In genomic region chr1:155140076-155140475, GRCm38 (mm10) we compare ENCODE assay signal across 8 mouse cellular contexts. TPM values are rescaled to one million over a fixed set of nuclear protein-coding genes. Genes with fewer than 3 reads are reported as not detected.
DNase-seq lines count a peak whose midpoint lies in the region; ATAC-seq and TF ChIP-seq lines count a peak whose summit lies in the region.

No protein-coding gene starts in this region.

- intact Hi-C loops in gastrocnemius, adult 2 months (cut with DNase I): loop anchor here (1.0 to 5.0 kb wide), 3 partner anchors 43 to 91 kb away; partner anchors contain the start of gene Ier5

- no peaks in the 10 kb centered on the region for H3K36me3 ChIP-seq in forebrain, postnatal 0 days (ENCODE audit: insufficient read depth)
- H3K36me3 ChIP-seq in forebrain, embryonic 15.5 days: no peaks in the 10 kb centered on the region
- H3K36me3 ChIP-seq in thymus, adult 2 months (ENCODE audit: control insufficient read depth, insufficient read depth, low read length): peaks cover 26% of the 10 kb centered on the region

- H3K4me1 ChIP-seq in forebrain, postnatal 0 days (ENCODE audit: insufficient read depth): no peaks in the 10 kb centered on the region
- no peaks in the 10 kb centered on the region for H3K4me1 ChIP-seq in forebrain, embryonic 15.5 days
- peaks cover 6% of the 10 kb centered on the region for H3K4me1 ChIP-seq in thymus, adult 2 months (replicated peaks; ENCODE audit: control insufficient read depth, insufficient read depth, low read length)

- peak; percentile 37 for TF ChIP-seq CTCF in forebrain, postnatal 0 days (IDR thresholded peaks at IDR 0.05; ENCODE audit: low read depth)
- peak; percentile 77 for TF ChIP-seq CTCF in gastrocnemius, adult 2 months (IDR thresholded peaks at IDR 0.05)
- no peak for TF ChIP-seq CTCF in thymus, adult 2 months (IDR thresholded peaks at IDR 0.05; ENCODE audit: borderline replicate concordance, control insufficient read depth, extremely low read depth, insufficient read depth, low read length, poor library complexity)

- no peak for ATAC-seq in forebrain, postnatal 0 days
- ATAC-seq in forebrain, embryonic 15.5 days (replicated peaks): no peak
- ATAC-seq in CD4-positive, CD25-positive, alpha-beta regulatory T cell, adult 4 months: peak; percentile 97
- peak; percentile 94 for ATAC-seq in megakaryocyte-erythroid progenitor cell, adult 5-6 weeks (replicated peaks; ENCODE audit: low FRiP score, low TSS enrichment, poor library complexity, severe bottlenecking)

- no peak overlapping the region for H3K4me3 ChIP-seq in forebrain, postnatal 0 days (ENCODE audit: low read depth, low read length)
- no peak overlapping the region for H3K4me3 ChIP-seq in forebrain, embryonic 15.5 days
- no peak overlapping the region for H3K4me3 ChIP-seq in gastrocnemius, adult 2 months
- H3K4me3 ChIP-seq in thymus, adult 2 months (ENCODE audit: control insufficient read depth, insufficient read depth, low read length): no peak overlapping the region

- DNase-seq in forebrain, postnatal 0 days: no peak
- peak; percentile 51 for DNase-seq in c-Kit-negative CD71-positive TER-119-positive erythroid progenitor cells, embryonic 14.5 days (ENCODE audit: low read depth, low spot score)
- DNase-seq in gastrocnemius, adult 2 months: peak; percentile 67
- peak; percentile 30 to 79 for DNase-seq in layer of hippocampus, adult 18-20 months (ENCODE audit: low spot score in 2 of 2)
- DNase-seq in thymus, adult 2 months: peak; percentile 82

- TF ChIP-seq POLR2A in thymus, adult 2 months (IDR thresholded peaks at IDR 0.05; ENCODE audit: control insufficient read depth, extremely low read depth, insufficient read depth, low read length, poor library complexity): no peak

- no peaks in the 10 kb centered on the region for H3K9me3 ChIP-seq in forebrain, postnatal 0 days (ENCODE audit: low read length)
- no peaks in the 10 kb centered on the region for H3K9me3 ChIP-seq in forebrain, embryonic 15.5 days

- H3K9ac ChIP-seq in forebrain, postnatal 0 days: no peak overlapping the region
- H3K9ac ChIP-seq in forebrain, embryonic 15.5 days (replicated peaks): no peak overlapping the region

- H3K27me3 ChIP-seq in forebrain, postnatal 0 days (ENCODE audit: insufficient read depth, low read length): no peaks in the 10 kb centered on the region
- no peaks in the 10 kb centered on the region for H3K27me3 ChIP-seq in forebrain, embryonic 15.5 days
- H3K27me3 ChIP-seq in thymus, adult 2 months (ENCODE audit: control insufficient read depth, insufficient read depth, low read length): no peaks in the 10 kb centered on the region

- no peak overlapping the region for H3K27ac ChIP-seq in forebrain, postnatal 0 days (ENCODE audit: low read depth, low read length)
- no peak overlapping the region for H3K27ac ChIP-seq in forebrain, embryonic 15.5 days (replicated peaks)
- no peak overlapping the region for H3K27ac ChIP-seq in gastrocnemius, adult 2 months
- no peak overlapping the region for H3K27ac ChIP-seq in thymus, adult 2 months (ENCODE audit: control insufficient read depth, insufficient read depth, low read length)

- H3K4me2 ChIP-seq in forebrain, postnatal 0 days (ENCODE audit: low read depth): no peak overlapping the region
- H3K4me2 ChIP-seq in forebrain, embryonic 15.5 days (replicated peaks): no peak overlapping the region

- 63% methylated on average over 2 of the region's 2 CpGs for WGBS in forebrain, postnatal 0 days
- WGBS in forebrain, embryonic 15.5 days: 74% methylated on average over 2 of the region's 2 CpGs
- 39% methylated on average over 2 of the region's 2 CpGs for WGBS in thymus, adult 2 months

RNA-seq across cellular contexts. Expression of gene Mr1, which starts 6.5 kb away (rescaled TPM):
- total RNA-seq in forebrain, postnatal 0 days (2014; rRNA removed): 2.8 and 5.1 TPM in 2 replicates
- 2.0 and 2.6 TPM in 2 replicates for polyA plus RNA-seq in forebrain, postnatal 0 days (2015; fragmentation: Nextera tagmentation; extraction: Ambion mirVana)
- 0.59 and 0.83 TPM in 2 replicates for polyA plus RNA-seq in forebrain, embryonic 15.5 days (2015; fragmentation: Nextera tagmentation; extraction: Ambion mirVana)
- 10 to 100 TPM; 17.9 to 26.0 TPM for polyA plus RNA-seq in CD4-positive, CD25-positive, alpha-beta regulatory T cell, adult 4 months (2017; shearing (Covaris generic))
- total RNA-seq in gastrocnemius, adult 2 months (2021): 10 to 100 TPM in 1 of 2 experiments, 1 to 10 TPM in 1; 10.0 to 11.1 TPM
- 1 to 10 TPM; 3.8 to 4.1 TPM for total RNA-seq in layer of hippocampus, adult 18-20 months (2021)
- total RNA-seq in megakaryocyte-erythroid progenitor cell, adult 5-6 weeks (2014; fragmentation: Nextera tagmentation): 6.1 and 7.8 TPM in 2 replicates
- total RNA-seq in megakaryocyte-erythroid progenitor cell, adult 5-6 weeks (2017): 6.2 and 7.7 TPM in 2 replicates
- polyA plus RNA-seq in thymus, adult 2 months (2012; rRNA removed): 33.5 and 37.9 TPM in 2 replicates

RNA-seq across cellular contexts. Expression of gene Stx6, which starts 18.4 kb away (rescaled TPM):
- 120 and 122 TPM in 2 replicates for total RNA-seq in forebrain, postnatal 0 days (2014; rRNA removed)
- polyA plus RNA-seq in forebrain, postnatal 0 days (2015; fragmentation: Nextera tagmentation; extraction: Ambion mirVana): 89.2 and 97.5 TPM in 2 replicates
- 129 and 131 TPM in 2 replicates for polyA plus RNA-seq in forebrain, embryonic 15.5 days (2015; fragmentation: Nextera tagmentation; extraction: Ambion mirVana)
- 10 to 100 TPM; 50.0 to 58.4 TPM for polyA plus RNA-seq in CD4-positive, CD25-positive, alpha-beta regulatory T cell, adult 4 months (2017; shearing (Covaris generic))
- 10 to 100 TPM; 10.5 to 12.8 TPM for total RNA-seq in gastrocnemius, adult 2 months (2021)
- 100 to 1,000 TPM; 122 to 129 TPM for total RNA-seq in layer of hippocampus, adult 18-20 months (2021)
- total RNA-seq in megakaryocyte-erythroid progenitor cell, adult 5-6 weeks (2014; fragmentation: Nextera tagmentation): 12.2 and 24.8 TPM in 2 replicates
- 19.6 and 30.9 TPM in 2 replicates for total RNA-seq in megakaryocyte-erythroid progenitor cell, adult 5-6 weeks (2017)
- 232 and 272 TPM in 2 replicates for polyA plus RNA-seq in thymus, adult 2 months (2012; rRNA removed)

RNA-seq across cellular contexts. Expression of gene Ier5, which starts 40.6 kb away (rescaled TPM):
- total RNA-seq in forebrain, postnatal 0 days (2014; rRNA removed): 46.0 and 47.6 TPM in 2 replicates
- polyA plus RNA-seq in forebrain, postnatal 0 days (2015; fragmentation: Nextera tagmentation; extraction: Ambion mirVana): 9.4 and 11.6 TPM in 2 replicates
- 19.8 and 21.5 TPM in 2 replicates for polyA plus RNA-seq in forebrain, embryonic 15.5 days (2015; fragmentation: Nextera tagmentation; extraction: Ambion mirVana)
- polyA plus RNA-seq in CD4-positive, CD25-positive, alpha-beta regulatory T cell, adult 4 months (2017; shearing (Covaris generic)): 10 to 100 TPM in 1 of 2 experiments, 1 to 10 TPM in 1; 4.9 to 12.6 TPM
- total RNA-seq in gastrocnemius, adult 2 months (2021): 1 to 10 TPM; 4.6 to 4.7 TPM
- total RNA-seq in layer of hippocampus, adult 18-20 months (2021): 10 to 100 TPM; 32.3 to 36.2 TPM
- 5.7 and 7.1 TPM in 2 replicates for total RNA-seq in megakaryocyte-erythroid progenitor cell, adult 5-6 weeks (2014; fragmentation: Nextera tagmentation)
- total RNA-seq in megakaryocyte-erythroid progenitor cell, adult 5-6 weeks (2017): 7.5 and 12.7 TPM in 2 replicates
- 37.2 and 44.0 TPM in 2 replicates for polyA plus RNA-seq in thymus, adult 2 months (2012; rRNA removed)

Comparison
In these comparisons a context has a peak if more than half of its experiments do, and no peak if none do; other contexts are left out.
1. ATAC-seq: peak in CD4-positive, CD25-positive, alpha-beta regulatory T cell, adult 4 months (single experiment) and megakaryocyte-erythroid progenitor cell, adult 5-6 weeks (single experiment); none in forebrain, postnatal 0 days (single experiment) and forebrain, embryonic 15.5 days (single experiment).